Mouse (Mus musculus): Measurements from ENCODE around the gene Rcl1. TPM values are rescaled to one million over a fixed set of nuclear protein-coding genes. Genes with fewer than 3 reads are reported as not detected.

Rcl1 gene
- polyA plus RNA-seq, 1 experiment from 2014 or later, result 35.3 TPM

GRCm38 (mm10) chr19:29155552-29155951, 54.4 kb downstream of the Rcl1 start:
- 84% methylated on average over 3 of the region's 3 CpGs for WGBS

GRCm38 (mm10) chr19:29156417-29156816, 55.2 kb downstream of the Rcl1 start:
- no peak overlapping the region for H3K4me2 ChIP-seq (ENCODE audit: low read length)
- H3K4me3 ChIP-seq (replicated peaks; ENCODE audit: low read length), result no peak overlapping the region
- no peaks in the 10 kb centered on the region for H3K9me3 ChIP-seq (ENCODE audit: control insufficient read depth, low read length)
- no peaks in the 10 kb centered on the region for H3K27me3 ChIP-seq (replicated peaks; ENCODE audit: control insufficient read depth, insufficient read depth, low read length)
- WGBS, result 75% methylated on average over 3 of the region's 3 CpGs
- H3K9ac ChIP-seq (replicated peaks; ENCODE audit: low read depth, low read length), result no peak overlapping the region
- H3K4me1 ChIP-seq (replicated peaks; ENCODE audit: control insufficient read depth, insufficient read depth, low read length), result no peaks in the 10 kb centered on the region
- no peaks in the 10 kb centered on the region for H3K36me3 ChIP-seq (ENCODE audit: control insufficient read depth, insufficient read depth)
- ATAC-seq, result no peak
- no peak overlapping the region for H3K27ac ChIP-seq (ENCODE audit: low read length)

More at GRCm38 (mm10) chr19:29155552-29155951, 54.4 kb downstream of the Rcl1 start:
- ATAC-seq, result no peak
- Histone ChIP-seq H3K36me3 (ENCODE audit: control insufficient read depth, insufficient read depth) (no peaks in the 10 kb centered on the region), H3K9me3 (ENCODE audit: control insufficient read depth, low read length) (no peaks in the 10 kb centered on the region), H3K4me3 (replicated peaks; ENCODE audit: low read length) (no peak overlapping the region), H3K9ac (replicated peaks; ENCODE audit: low read depth, low read length) (no peak overlapping the region), H3K27ac (ENCODE audit: low read length) (no peak overlapping the region), H3K4me2 (ENCODE audit: low read length) (no peak overlapping the region), H3K4me1 (replicated peaks; ENCODE audit: control insufficient read depth, insufficient read depth, low read length) (no peaks in the 10 kb centered on the region), H3K27me3 (replicated peaks; ENCODE audit: control insufficient read depth, insufficient read depth, low read length) (no peaks in the 10 kb centered on the region)

GRCm38 (mm10) chr19:29157678-29158466, 56.7 kb downstream of the Rcl1 start:
- Histone ChIP-seq H3K27ac (ENCODE audit: low read length) (no peak overlapping the region), H3K9ac (replicated peaks; ENCODE audit: low read depth, low read length) (no peak overlapping the region), H3K4me2 (ENCODE audit: low read length) (no peak overlapping the region), H3K36me3 (ENCODE audit: control insufficient read depth, insufficient read depth) (no peaks in the 10 kb centered on the region), H3K9me3 (ENCODE audit: control insufficient read depth, low read length) (no peaks in the 10 kb centered on the region), H3K27me3 (replicated peaks; ENCODE audit: control insufficient read depth, insufficient read depth, low read length) (no peaks in the 10 kb centered on the region), H3K4me3 (replicated peaks; ENCODE audit: low read length) (no peak overlapping the region), H3K4me1 (replicated peaks; ENCODE audit: control insufficient read depth, insufficient read depth, low read length) (no peaks in the 10 kb centered on the region)
- ATAC-seq, result no peak
- WGBS, result 93% methylated on average over 5 of the region's 5 CpGs

- Histone ChIP-seq H3K9me3 (ENCODE audit: control insufficient read depth, low read length) (no peaks in the 10 kb centered on the region), H3K4me2 (ENCODE audit: low read length) (no peak overlapping the region), H3K4me3 (replicated peaks; ENCODE audit: low read length) (no peak overlapping the region), H3K4me1 (replicated peaks; ENCODE audit: control insufficient read depth, insufficient read depth, low read length) (no peaks in the 10 kb centered on the region), H3K27ac (ENCODE audit: low read length) (no peak overlapping the region), H3K36me3 (ENCODE audit: control insufficient read depth, insufficient read depth) (no peaks in the 10 kb centered on the region), H3K27me3 (replicated peaks; ENCODE audit: control insufficient read depth, insufficient read depth, low read length) (no peaks in the 10 kb centered on the region), H3K9ac (replicated peaks; ENCODE audit: low read depth, low read length) (no peak overlapping the region)
- ATAC-seq, result no peak
- 89% methylated on average over 3 of the region's 3 CpGs for whole genome bisulfite sequencing
Observed at GRCm38 (mm10) chr19:29158486-29158885, 57.3 kb downstream of the Rcl1 start.

GRCm38 (mm10) chr19:29163817-29164527, 62.8 kb downstream of the Rcl1 start:
- WGBS, result 82% methylated on average over 4 of the region's 4 CpGs
- no peak for ATAC-seq
- H3K36me3 ChIP-seq (ENCODE audit: control insufficient read depth, insufficient read depth), result no peaks in the 10 kb centered on the region

GRCm38 (mm10) chr19:29164528-29165166, 63.5 kb downstream of the Rcl1 start:
- Histone ChIP-seq H3K4me2 (ENCODE audit: low read length) (no peak overlapping the region), H3K36me3 (ENCODE audit: control insufficient read depth, insufficient read depth) (no peaks in the 10 kb centered on the region), H3K4me3 (replicated peaks; ENCODE audit: low read length) (no peak overlapping the region), H3K9me3 (ENCODE audit: control insufficient read depth, low read length) (no peaks in the 10 kb centered on the region), H3K27me3 (replicated peaks; ENCODE audit: control insufficient read depth, insufficient read depth, low read length) (no peaks in the 10 kb centered on the region), H3K4me1 (replicated peaks; ENCODE audit: control insufficient read depth, insufficient read depth, low read length) (0 out of 2 replicates have a peak, but pooled peaks cover 3% of the 10 kb centered on the region), H3K27ac (ENCODE audit: low read length) (no peak overlapping the region), H3K9ac (replicated peaks; ENCODE audit: low read depth, low read length) (no peak overlapping the region)
- peak; percentile 38; the same call in 1 of the 2 replicates for ATAC-seq
- WGBS, result 51% methylated on average over 7 of the region's 7 CpGs

More at GRCm38 (mm10) chr19:29163817-29164527, 62.8 kb downstream of the Rcl1 start:
- Histone ChIP-seq H3K4me2 (ENCODE audit: low read length) (no peak overlapping the region), H3K27me3 (replicated peaks; ENCODE audit: control insufficient read depth, insufficient read depth, low read length) (no peaks in the 10 kb centered on the region), H3K9ac (replicated peaks; ENCODE audit: low read depth, low read length) (no peak overlapping the region), H3K4me3 (replicated peaks; ENCODE audit: low read length) (no peak overlapping the region), H3K9me3 (ENCODE audit: control insufficient read depth, low read length) (no peaks in the 10 kb centered on the region), H3K27ac (ENCODE audit: low read length) (no peak overlapping the region), H3K4me1 (replicated peaks; ENCODE audit: control insufficient read depth, insufficient read depth, low read length) (0 out of 2 replicates have a peak, but pooled peaks cover 3% of the 10 kb centered on the region)

DNA sequence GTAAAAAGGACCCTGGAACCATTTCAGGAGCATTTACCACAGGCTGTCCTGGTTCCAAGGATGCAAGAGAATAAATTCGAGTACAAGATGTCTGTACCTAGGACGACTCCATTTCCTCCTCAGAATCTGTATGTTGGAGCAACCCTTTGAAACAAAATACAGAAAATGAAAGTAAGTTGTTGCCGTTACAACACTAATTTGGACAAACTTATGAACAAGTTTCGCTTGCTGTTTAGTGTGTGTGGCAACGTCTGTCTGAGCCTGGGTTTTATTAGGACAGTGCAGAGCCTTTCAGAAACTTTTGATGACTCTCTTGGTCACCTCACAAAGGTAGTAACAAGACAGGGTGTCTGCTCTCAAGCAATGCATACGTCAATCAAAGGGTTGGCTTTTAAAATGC, 66.8 kb downstream of the Rcl1 start:
- 0 out of 2 replicates have a peak, but pooled peaks cover 3% of the 10 kb centered on the region for H3K4me1 ChIP-seq (replicated peaks; ENCODE audit: control insufficient read depth, insufficient read depth, low read length)
- H3K27me3 ChIP-seq (replicated peaks; ENCODE audit: control insufficient read depth, insufficient read depth, low read length), result no peaks in the 10 kb centered on the region
- H3K27ac ChIP-seq (ENCODE audit: low read length), result no peak overlapping the region
- H3K9me3 ChIP-seq (ENCODE audit: control insufficient read depth, low read length), result no peaks in the 10 kb centered on the region
- no peak overlapping the region for H3K4me3 ChIP-seq (replicated peaks; ENCODE audit: low read length)
- H3K9ac ChIP-seq (replicated peaks; ENCODE audit: low read depth, low read length), result no peak overlapping the region
- no peak overlapping the region for H3K4me2 ChIP-seq (ENCODE audit: low read length)
- H3K36me3 ChIP-seq (ENCODE audit: control insufficient read depth, insufficient read depth), result no peaks in the 10 kb centered on the region
- 78% methylated on average over 6 of the region's 6 CpGs for WGBS
- no peak for ATAC-seq

DNA sequence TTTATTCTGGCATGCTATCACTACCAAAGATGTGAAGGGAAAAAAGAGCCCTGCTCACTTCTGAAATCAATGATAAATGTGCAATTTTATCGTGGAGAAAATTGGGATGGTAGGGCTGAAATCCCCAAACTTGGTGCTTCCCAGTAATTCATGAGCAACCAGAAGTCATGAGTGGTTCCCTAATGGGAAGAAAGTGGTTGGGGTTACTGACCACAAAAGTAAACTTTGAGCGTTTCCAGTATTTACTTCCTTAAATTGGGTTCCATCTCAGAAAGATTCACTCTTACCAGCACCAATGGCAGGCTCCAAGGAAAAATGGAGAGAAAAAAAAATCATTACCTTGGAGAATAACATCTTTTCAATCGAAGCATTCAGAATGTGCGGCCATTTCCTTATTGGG, 79.2 kb downstream of the Rcl1 start:
- WGBS, result 90% methylated on average over 4 of the region's 4 CpGs
- Histone ChIP-seq H3K4me2 (ENCODE audit: low read length) (no peak overlapping the region), H3K27me3 (replicated peaks; ENCODE audit: control insufficient read depth, insufficient read depth, low read length) (no peaks in the 10 kb centered on the region), H3K4me1 (replicated peaks; ENCODE audit: control insufficient read depth, insufficient read depth, low read length) (0 out of 2 replicates have a peak, but pooled peaks cover 2% of the 10 kb centered on the region), H3K9me3 (ENCODE audit: control insufficient read depth, low read length) (0 out of 2 replicates have a peak, but pooled peaks cover 4% of the 10 kb centered on the region), H3K4me3 (replicated peaks; ENCODE audit: low read length) (no peak overlapping the region), H3K27ac (ENCODE audit: low read length) (no peak overlapping the region), H3K9ac (replicated peaks; ENCODE audit: low read depth, low read length) (no peak overlapping the region), H3K36me3 (ENCODE audit: control insufficient read depth, insufficient read depth) (no peaks in the 10 kb centered on the region)
- no peak for ATAC-seq

DNA sequence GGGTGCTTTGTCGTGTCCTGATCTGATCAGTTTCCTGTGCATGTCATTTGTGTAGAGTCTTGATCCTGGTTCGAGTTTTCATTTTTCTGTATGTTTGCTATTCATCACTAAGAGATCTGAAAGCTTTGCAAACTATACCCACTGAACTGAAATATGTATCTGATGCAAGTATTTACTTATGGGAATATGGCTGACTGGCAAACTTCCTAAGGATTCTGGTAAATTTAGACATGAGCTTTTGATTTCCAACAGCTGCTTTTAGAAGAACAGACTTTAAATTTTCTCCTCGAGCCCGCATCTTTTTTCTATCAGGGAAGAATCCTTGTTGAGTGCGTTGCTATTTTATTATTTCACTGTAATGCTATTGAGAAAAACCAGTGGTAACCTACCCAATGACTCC, 81.0 kb downstream of the Rcl1 start:
- Histone ChIP-seq H3K27ac (ENCODE audit: low read length) (no peak overlapping the region), H3K4me2 (ENCODE audit: low read length) (no peak overlapping the region), H3K36me3 (ENCODE audit: control insufficient read depth, insufficient read depth) (no peaks in the 10 kb centered on the region), H3K27me3 (replicated peaks; ENCODE audit: control insufficient read depth, insufficient read depth, low read length) (no peaks in the 10 kb centered on the region), H3K4me3 (replicated peaks; ENCODE audit: low read length) (no peak overlapping the region), H3K9ac (replicated peaks; ENCODE audit: low read depth, low read length) (no peak overlapping the region), H3K9me3 (ENCODE audit: control insufficient read depth, low read length) (0 out of 2 replicates have a peak, but pooled peaks cover 4% of the 10 kb centered on the region), H3K4me1 (replicated peaks; ENCODE audit: control insufficient read depth, insufficient read depth, low read length) (0 out of 2 replicates have a peak, but pooled peaks cover 2% of the 10 kb centered on the region)
- 90% methylated on average over 5 of the region's 5 CpGs for WGBS
- ATAC-seq, result no peak
